Mouse (Mus musculus) liver, embryonic 16.5 days (tissue): ENCODE data around the gene Hspa8. TPM values are rescaled to one million over a fixed set of nuclear protein-coding genes. Genes with fewer than 3 reads are reported as not detected.
"Not testable (repeated sequence)": the region's sequence is repeated elsewhere in the genome, so short reads cannot be mapped to it uniquely, and the experiment has no call there.

Experiments used
- ATAC-seq: fragments of 200-750 bp; cut with Nextera tagmentation; 2 replicates; pipeline ENCODE4 v1.8.0; 2017; ENCODE audit warnings: low read depth, mild to moderate bottlenecking, moderate number of reproducible peaks, moderate library complexity
- H3K27ac ChIP-seq: fragments of 300-500 bp; sonication (generic); 2 replicates; pipeline ENCODE4 v1.5.1; 2014; ENCODE audit warnings: mild to moderate bottlenecking, low read length
- H3K27me3 ChIP-seq: fragments of 300-500 bp; sonication (generic); 2 replicates; pipeline ENCODE4 v1.6.1; 2014; ENCODE audit warnings: low read depth, low read length, mixed read lengths; ENCODE audit not compliant: control insufficient read depth, insufficient read depth
- H3K36me3 ChIP-seq: fragments of 300-500 bp; sonication (generic); 2 replicates; pipeline ENCODE4 v1.6.1; 2014; ENCODE audit warnings: mild to moderate bottlenecking; ENCODE audit not compliant: control insufficient read depth, insufficient read depth
- H3K4me1 ChIP-seq: fragments of 300-500 bp; sonication (generic); 2 replicates; pipeline ENCODE4 v1.6.1; 2014; ENCODE audit warnings: low read depth, low read length, mixed read lengths; ENCODE audit not compliant: control insufficient read depth
- H3K4me2 ChIP-seq: fragments of 300-500 bp; sonication (generic); 2 replicates; pipeline ENCODE4 v1.6.1; 2014; ENCODE audit warnings: low read depth, low read length, mixed read lengths
- H3K4me3 ChIP-seq: fragments of 300-500 bp; sonication (generic); 2 replicates; pipeline ENCODE4 v1.5.1; 2014; ENCODE audit warnings: low read depth, mild to moderate bottlenecking, low read length
- H3K9ac ChIP-seq: fragments of 300-500 bp; sonication (generic); 2 replicates; pipeline ENCODE4 v1.6.1; 2014; ENCODE audit warnings: low read depth, low read length
- H3K9me3 ChIP-seq: fragments of 300-500 bp; sonication (generic); replicated peaks from 2 replicates; pipeline ENCODE4 v1.6.1; 2016; ENCODE audit warnings: low read length; ENCODE audit not compliant: control insufficient read depth
- WGBS: fragments of 180-500 bp; shearing (Covaris S2); extraction: QIAGEN DNeasy Blood & Tissue Kit; methylation state at CpG from one replicate; pipeline ENCODE4 v1.1.7; 2014; ENCODE audit not compliant: insufficient replicate concordance; 5-methylcytosine and 5-hydroxymethylcytosine counted together
- polyA plus RNA-seq: library from polyadenylated mRNA; unstranded; fragments of >200 nt; fragmentation: Nextera tagmentation; extraction: Ambion mirVana; gene quantifications from 2 replicates; pipeline ENCODE4 v1.2.1, GENCODE M21; 2015

Hspa8 gene
- polyA plus RNA-seq, 1 experiment from 2014 or later, result 995 TPM

GRCm38 (mm10) chr9:40794251-40794650 lies 6.5 kb upstream of the Hspa8 start:
- Histone ChIP-seq H3K4me2 (no peak overlapping the region), H3K4me3 (no peak overlapping the region), H3K27me3 (no peaks in the 10 kb centered on the region), H3K9me3 (no peaks in the 10 kb centered on the region), H3K27ac (no peak overlapping the region), H3K36me3 (no peaks in the 10 kb centered on the region), H3K9ac (no peak overlapping the region), H3K4me1 (peaks cover 11% of the 10 kb centered on the region)
- WGBS, result 38% methylated on average over 5 of the region's 5 CpGs
- ATAC-seq, result no peak

GRCm38 (mm10) chr9:40794926-40795325 lies 5.9 kb upstream of the Hspa8 start:
- no peak for ATAC-seq
- no peak overlapping the region for H3K4me3 ChIP-seq
- no peaks in the 10 kb centered on the region for H3K27me3 ChIP-seq
- 58% methylated on average over 5 of the region's 5 CpGs for WGBS
- H3K27ac ChIP-seq, result no peak overlapping the region
- no peaks in the 10 kb centered on the region for H3K9me3 ChIP-seq
- H3K4me1 ChIP-seq, result peaks cover 15% of the 10 kb centered on the region
- no peaks in the 10 kb centered on the region for H3K36me3 ChIP-seq
- H3K9ac ChIP-seq, result no peak overlapping the region
- H3K4me2 ChIP-seq, result no peak overlapping the region

GRCm38 (mm10) chr9:40795562-40795961 lies 5.2 kb upstream of the Hspa8 start:
- Histone ChIP-seq H3K4me3 (no peak overlapping the region), H3K9me3 (no peaks in the 10 kb centered on the region), H3K4me2 (no peak overlapping the region), H3K27me3 (no peaks in the 10 kb centered on the region), H3K4me1 (peaks cover 15% of the 10 kb centered on the region), H3K36me3 (no peaks in the 10 kb centered on the region), H3K27ac (no peak overlapping the region), H3K9ac (no peak overlapping the region)
- ATAC-seq, result no peak
- WGBS, result 46% methylated on average over 2 of the region's 2 CpGs

GRCm38 (mm10) chr9:40796054-40796453 lies 4.7 kb upstream of the Hspa8 start:
- ATAC-seq, result no peak

GRCm38 (mm10) chr9:40798247-40798960 lies 2.4 kb upstream of the Hspa8 start:
- peak overlapping the region; percentile 50; the same call in 1 of the 2 replicates for H3K9ac ChIP-seq
- H3K4me3 ChIP-seq, result no peak overlapping the region
- H3K4me1 ChIP-seq, result peaks cover 15% of the 10 kb centered on the region
- H3K4me2 ChIP-seq, result peak overlapping the region; percentile 86; the same call in 1 of the 2 replicates
- H3K27me3 ChIP-seq, result no peaks in the 10 kb centered on the region
- H3K27ac ChIP-seq, result peak overlapping the region; percentile 95
- H3K36me3 ChIP-seq, result no peaks in the 10 kb centered on the region; the same call in 1 of the 2 replicates
- 32% methylated on average over 9 of the region's 9 CpGs for WGBS
- ATAC-seq, result no peak
- no peaks in the 10 kb centered on the region for H3K9me3 ChIP-seq

More at GRCm38 (mm10) chr9:40796054-40796453, 4.7 kb upstream of the Hspa8 start:
- Histone ChIP-seq H3K9me3 (no peaks in the 10 kb centered on the region), H3K4me3 (no peak overlapping the region), H3K36me3 (no peaks in the 10 kb centered on the region), H3K4me1 (peaks cover 15% of the 10 kb centered on the region), H3K27me3 (no peaks in the 10 kb centered on the region), H3K27ac (no peak overlapping the region), H3K9ac (no peak overlapping the region), H3K4me2 (no peak overlapping the region)
- 43% methylated on average over 4 of the region's 4 CpGs for WGBS

- no peaks in the 10 kb centered on the region for H3K9me3 ChIP-seq
- WGBS, result 26% methylated on average over 3 of the region's 3 CpGs
- peak overlapping the region; percentile 18 for H3K4me3 ChIP-seq
- peak overlapping the region; percentile 95 for H3K27ac ChIP-seq
- no peak for ATAC-seq
- peaks cover 4% of the 10 kb centered on the region; the same call in 1 of the 2 replicates for H3K36me3 ChIP-seq
- H3K4me2 ChIP-seq, result peak overlapping the region; percentile 86
- H3K9ac ChIP-seq, result peak overlapping the region; percentile 50
- H3K27me3 ChIP-seq, result no peaks in the 10 kb centered on the region
- peaks cover 15% of the 10 kb centered on the region for H3K4me1 ChIP-seq
These were observed 1.7 kb upstream of the Hspa8 start for GRCm38 (mm10) chr9:40799112-40799511.

GRCm38 (mm10) chr9:40799837-40800501 lies 815 bp upstream of the Hspa8 start:
- Histone ChIP-seq H3K9ac (peak overlapping the region; percentile 85), H3K36me3 (peaks cover 8% of the 10 kb centered on the region), H3K4me2 (peak overlapping the region; percentile 86), H3K4me1 (peaks cover 15% of the 10 kb centered on the region), H3K4me3 (peak overlapping the region; percentile 92), H3K27ac (peak overlapping the region; percentile 95), H3K27me3 (no peaks in the 10 kb centered on the region), H3K9me3 (no peaks in the 10 kb centered on the region)
- WGBS, result 1% methylated on average over 30 of the region's 30 CpGs
- ATAC-seq, result peak; percentile 1

GRCm38 (mm10) chr9:40801614-40802532 lies 1.1 kb downstream of the Hspa8 start:
- not testable (repeated sequence) for H3K27me3 ChIP-seq, ATAC-seq, H3K9me3 ChIP-seq
- Histone ChIP-seq H3K9ac (peak overlapping the region; percentile 97), H3K4me1 (peaks cover 27% of the 10 kb centered on the region), H3K27ac (peak overlapping the region; percentile 95), H3K4me3 (peak overlapping the region; percentile 92), H3K36me3 (peaks cover 26% of the 10 kb centered on the region), H3K4me2 (peak overlapping the region; percentile 79)
- WGBS, result under 1% methylated on average over 28 of the region's 28 CpGs
